In the genomic region with DNA sequence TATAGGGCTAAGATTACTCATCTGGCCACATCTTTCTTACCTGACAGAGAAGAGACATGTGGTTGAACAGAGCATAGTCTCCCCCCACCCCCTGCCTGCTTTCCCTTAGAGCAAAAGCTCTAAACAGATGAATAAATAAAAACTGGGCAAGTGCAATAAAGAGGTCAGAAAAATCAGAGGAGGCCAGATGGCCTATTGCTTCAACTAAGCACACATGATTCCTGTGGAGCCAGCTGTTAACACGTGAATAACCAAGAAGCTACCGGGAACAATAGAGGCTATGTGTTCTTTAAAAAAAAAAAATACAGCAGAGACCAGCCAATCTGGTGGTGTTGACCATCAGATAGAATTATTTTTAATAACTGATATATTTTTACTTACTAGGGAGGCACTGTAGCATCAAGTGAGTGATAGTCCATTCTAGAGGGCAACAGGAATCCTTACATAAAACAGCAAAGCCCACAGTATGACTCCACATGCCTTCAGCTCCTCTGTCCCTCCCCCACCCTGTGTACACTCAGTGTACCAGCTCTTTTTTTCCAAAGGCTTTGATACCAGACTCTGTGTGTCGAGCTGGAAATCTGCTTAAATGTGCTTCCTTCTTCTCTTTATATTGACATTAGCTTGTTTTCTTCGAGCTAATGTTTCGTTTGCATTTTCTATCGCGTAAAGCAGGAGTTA, we compare ENCODE assay signal across 32 mouse cellular contexts.
A peak's percentile ranks its signal among the peaks of the same experiment; 100 is the strongest.
DNase-seq lines count a peak whose midpoint lies in the region; ATAC-seq lines count a peak whose summit lies in the region.
"Had no signal": no experiment of that assay in that cellular context is flagged by ENCODE, and none has a peak within 500 bp of the region (broad histone marks: within the 10 kb centered on the region; RNA-seq: fewer than 3 reads in every experiment).

No protein-coding gene starts in this region.

- no peak for ATAC-seq in hindbrain, embryonic 11.5 days (ENCODE audit: low FRiP score)
- no peak for ATAC-seq in hindbrain, embryonic 13.5 days (ENCODE audit: low FRiP score)
- ATAC-seq in midbrain, embryonic 12.5 days (ENCODE audit: low FRiP score, low read depth) = peak; percentile 58; the same call in 1 of the 2 replicates
- no peak for ATAC-seq in midbrain, embryonic 16.5 days
- ATAC-seq in forebrain, embryonic 13.5 days = no peak
- ATAC-seq: CD4-positive, CD25-positive, alpha-beta regulatory T cell, adult 4 months; forebrain, embryonic 14.5 days; intestine, postnatal 0 days; lung, postnatal 0 days had no signal

- H3K27ac ChIP-seq in hindbrain, embryonic 11.5 days (ENCODE audit: low read depth, low read length) = no peak overlapping the region
- no peak overlapping the region for H3K27ac ChIP-seq in hindbrain, embryonic 13.5 days
- H3K27ac ChIP-seq in midbrain, embryonic 12.5 days (replicated peaks) = no peak overlapping the region
- H3K27ac ChIP-seq in midbrain, embryonic 16.5 days (ENCODE audit: low read length) = no peak overlapping the region
- H3K27ac ChIP-seq in forebrain, embryonic 13.5 days = no peak overlapping the region
- H3K27ac ChIP-seq: embryonic facial prominence, embryonic 10.5 days; embryonic facial prominence, embryonic 15.5 days; heart, embryonic 10.5 days; heart, embryonic 15.5 days; limb, embryonic 13.5 days; liver, embryonic 13.5 days; neural tube, embryonic 12.5 days had no signal

- H3K4me1 ChIP-seq in hindbrain, embryonic 11.5 days (replicated peaks; ENCODE audit: control insufficient read depth, insufficient read depth, low read length) = no peaks in the 10 kb centered on the region
- peaks cover 2% of the 10 kb centered on the region; the same call in 1 of the 2 replicates for H3K4me1 ChIP-seq in hindbrain, embryonic 13.5 days (replicated peaks)
- no peaks in the 10 kb centered on the region; the same call in 1 of the 2 replicates for H3K4me1 ChIP-seq in midbrain, embryonic 12.5 days
- H3K4me1 ChIP-seq in midbrain, embryonic 16.5 days (ENCODE audit: control insufficient read depth, insufficient read depth, low read length) = no peaks in the 10 kb centered on the region
- H3K4me1 ChIP-seq in forebrain, embryonic 13.5 days = no peaks in the 10 kb centered on the region
- H3K4me1 ChIP-seq: embryonic facial prominence, embryonic 15.5 days; heart, embryonic 10.5 days; heart, embryonic 15.5 days; liver, embryonic 13.5 days; neural tube, embryonic 12.5 days had no signal

- no peaks in the 10 kb centered on the region for H3K27me3 ChIP-seq in hindbrain, embryonic 11.5 days (ENCODE audit: control insufficient read depth, insufficient read depth, low read length)
- no peaks in the 10 kb centered on the region for H3K27me3 ChIP-seq in hindbrain, embryonic 13.5 days
- H3K27me3 ChIP-seq in midbrain, embryonic 12.5 days = no peaks in the 10 kb centered on the region
- no peaks in the 10 kb centered on the region for H3K27me3 ChIP-seq in midbrain, embryonic 16.5 days (ENCODE audit: control insufficient read depth, insufficient read depth, low read depth, low read length)
- H3K27me3 ChIP-seq in forebrain, embryonic 13.5 days = no peaks in the 10 kb centered on the region
- H3K27me3 ChIP-seq: embryonic facial prominence, embryonic 15.5 days; heart, embryonic 15.5 days; limb, embryonic 13.5 days; liver, embryonic 13.5 days; neural tube, embryonic 12.5 days had no signal

- no peak overlapping the region for H3K9ac ChIP-seq in hindbrain, embryonic 11.5 days (ENCODE audit: low read depth, low read length)
- no peak overlapping the region for H3K9ac ChIP-seq in hindbrain, embryonic 13.5 days
- H3K9ac ChIP-seq in midbrain, embryonic 12.5 days (replicated peaks) = no peak overlapping the region
- no peak overlapping the region for H3K9ac ChIP-seq in midbrain, embryonic 16.5 days (ENCODE audit: low read depth, low read length)
- H3K9ac ChIP-seq in forebrain, embryonic 13.5 days = no peak overlapping the region
- H3K9ac ChIP-seq: embryonic facial prominence, embryonic 15.5 days; heart, embryonic 15.5 days; limb, embryonic 13.5 days; liver, embryonic 13.5 days; neural tube, embryonic 12.5 days had no signal

- peak; percentile 6 for DNase-seq in hindbrain, embryonic 11.5 days (ENCODE audit: low spot score)
- peak; percentile 21 for DNase-seq in retina, embryonic 14.5 days (ENCODE audit: low spot score)
- no peak for DNase-seq in ovary, postnatal 10 days (ENCODE audit: low spot score)
- no peak for DNase-seq in heart, postnatal 10 days
- DNase-seq: adrenal gland, postnatal 14 days; cerebellum, adult 11 months; cerebellum, adult 9-10 months; cerebellum, postnatal 36 days; gastrocnemius, postnatal 25 days; heart, adult 11 months; heart, postnatal 36 days; kidney, postnatal 25 days; liver, embryonic 13.5 days; lung, adult 18-20 months; right cerebral cortex, postnatal 14 days; thymus, adult 18-20 months; thymus, postnatal 25 days had no signal

- no peaks in the 10 kb centered on the region for H3K36me3 ChIP-seq in hindbrain, embryonic 11.5 days (ENCODE audit: control insufficient read depth, insufficient read depth, low read length)
- no peaks in the 10 kb centered on the region for H3K36me3 ChIP-seq in hindbrain, embryonic 13.5 days
- H3K36me3 ChIP-seq in midbrain, embryonic 12.5 days = no peaks in the 10 kb centered on the region
- no peaks in the 10 kb centered on the region for H3K36me3 ChIP-seq in midbrain, embryonic 16.5 days (ENCODE audit: control insufficient read depth, insufficient read depth, low read length)
- no peaks in the 10 kb centered on the region for H3K36me3 ChIP-seq in forebrain, embryonic 13.5 days (ENCODE audit: poor library complexity, severe bottlenecking)
- H3K36me3 ChIP-seq: embryonic facial prominence, embryonic 10.5 days; embryonic facial prominence, embryonic 15.5 days; heart, embryonic 10.5 days; heart, embryonic 15.5 days; limb, embryonic 13.5 days; liver, embryonic 13.5 days; neural tube, embryonic 12.5 days had no signal

- H3K4me3 ChIP-seq in hindbrain, embryonic 11.5 days (ENCODE audit: low read depth, low read length) = no peak overlapping the region
- H3K4me3 ChIP-seq in hindbrain, embryonic 13.5 days = no peak overlapping the region
- no peak overlapping the region for H3K4me3 ChIP-seq in midbrain, embryonic 12.5 days
- no peak overlapping the region for H3K4me3 ChIP-seq in midbrain, embryonic 16.5 days (ENCODE audit: low read depth, low read length)
- no peak overlapping the region for H3K4me3 ChIP-seq in forebrain, embryonic 13.5 days
- H3K4me3 ChIP-seq: embryonic facial prominence, embryonic 10.5 days; embryonic facial prominence, embryonic 15.5 days; heart, embryonic 10.5 days; heart, embryonic 15.5 days; limb, embryonic 13.5 days; liver, embryonic 13.5 days; myocyte; neural tube, embryonic 12.5 days had no signal

- intact Hi-C loops in heart, postnatal 10 days (cut with DNase I) = no loop called here

- 56% methylated on average over 7 of the region's 7 CpGs for WGBS in hindbrain, embryonic 11.5 days
- 64% methylated on average over 7 of the region's 7 CpGs for WGBS in hindbrain, embryonic 13.5 days
- WGBS in midbrain, embryonic 12.5 days = 55% methylated on average over 7 of the region's 7 CpGs
- WGBS in midbrain, embryonic 16.5 days = 55% methylated on average over 7 of the region's 7 CpGs
- WGBS in forebrain, embryonic 13.5 days = 63% methylated on average over 7 of the region's 7 CpGs

- H3K4me2 ChIP-seq in hindbrain, embryonic 11.5 days (replicated peaks; ENCODE audit: low read depth, low read length) = no peak overlapping the region
- H3K4me2 ChIP-seq in hindbrain, embryonic 13.5 days = no peak overlapping the region
- H3K4me2 ChIP-seq in midbrain, embryonic 12.5 days (replicated peaks) = no peak overlapping the region
- H3K4me2 ChIP-seq in midbrain, embryonic 16.5 days (ENCODE audit: low read length) = no peak overlapping the region
- no peak overlapping the region for H3K4me2 ChIP-seq in forebrain, embryonic 13.5 days
- H3K4me2 ChIP-seq: embryonic facial prominence, embryonic 15.5 days; heart, embryonic 15.5 days; limb, embryonic 13.5 days; liver, embryonic 13.5 days; neural tube, embryonic 12.5 days had no signal

- H3K9me3 ChIP-seq in hindbrain, embryonic 11.5 days (ENCODE audit: control insufficient read depth, low read length) = no peaks in the 10 kb centered on the region
- H3K9me3 ChIP-seq in hindbrain, embryonic 13.5 days = no peaks in the 10 kb centered on the region
- H3K9me3 ChIP-seq in midbrain, embryonic 12.5 days = no peaks in the 10 kb centered on the region
- no peaks in the 10 kb centered on the region for H3K9me3 ChIP-seq in midbrain, embryonic 16.5 days (replicated peaks; ENCODE audit: control insufficient read depth, low read length, poor library complexity, severe bottlenecking)
- no peaks in the 10 kb centered on the region for H3K9me3 ChIP-seq in forebrain, embryonic 13.5 days (replicated peaks)
- H3K9me3 ChIP-seq: embryonic facial prominence, embryonic 10.5 days; embryonic facial prominence, embryonic 15.5 days; heart, embryonic 10.5 days; heart, embryonic 15.5 days; limb, embryonic 13.5 days; liver, embryonic 13.5 days; neural tube, embryonic 12.5 days had no signal

Comparison
In these comparisons a context has a peak if more than half of its experiments do, and no peak if none do; other contexts are left out.
1. DNase-seq: peak in hindbrain, embryonic 11.5 days (single experiment) and retina, embryonic 14.5 days (single experiment); none in ovary, postnatal 10 days (single experiment) and heart, postnatal 10 days (0 of 2).